Mouse (Mus musculus) heart, adult 2 months (tissue): ENCODE data around the gene BC025920.

Experiments
- CTCF ChIP-seq: fragments of 200-600 bp; IDR thresholded peaks from 2 replicates; pipeline ENCODE4 v1.8.1; 2022; ENCODE audit warnings: antibody characterized with exemption, mild to moderate bottlenecking, moderate library complexity
- EP300 ChIP-seq: fragments of 200-500 bp; IDR thresholded peaks from 2 replicates; pipeline ENCODE4 v1.6.1; 2011; ENCODE audit warnings: low read depth, low read length, control low read depth; ENCODE audit not compliant: insufficient read depth
- POLR2A ChIP-seq: fragments of 200-500 bp; IDR thresholded peaks from 2 replicates; pipeline ENCODE4 v1.6.1; 2011; ENCODE audit warnings: mild to moderate bottlenecking, low read depth, low read length, control low read depth; ENCODE audit not compliant: insufficient read depth

DNA sequence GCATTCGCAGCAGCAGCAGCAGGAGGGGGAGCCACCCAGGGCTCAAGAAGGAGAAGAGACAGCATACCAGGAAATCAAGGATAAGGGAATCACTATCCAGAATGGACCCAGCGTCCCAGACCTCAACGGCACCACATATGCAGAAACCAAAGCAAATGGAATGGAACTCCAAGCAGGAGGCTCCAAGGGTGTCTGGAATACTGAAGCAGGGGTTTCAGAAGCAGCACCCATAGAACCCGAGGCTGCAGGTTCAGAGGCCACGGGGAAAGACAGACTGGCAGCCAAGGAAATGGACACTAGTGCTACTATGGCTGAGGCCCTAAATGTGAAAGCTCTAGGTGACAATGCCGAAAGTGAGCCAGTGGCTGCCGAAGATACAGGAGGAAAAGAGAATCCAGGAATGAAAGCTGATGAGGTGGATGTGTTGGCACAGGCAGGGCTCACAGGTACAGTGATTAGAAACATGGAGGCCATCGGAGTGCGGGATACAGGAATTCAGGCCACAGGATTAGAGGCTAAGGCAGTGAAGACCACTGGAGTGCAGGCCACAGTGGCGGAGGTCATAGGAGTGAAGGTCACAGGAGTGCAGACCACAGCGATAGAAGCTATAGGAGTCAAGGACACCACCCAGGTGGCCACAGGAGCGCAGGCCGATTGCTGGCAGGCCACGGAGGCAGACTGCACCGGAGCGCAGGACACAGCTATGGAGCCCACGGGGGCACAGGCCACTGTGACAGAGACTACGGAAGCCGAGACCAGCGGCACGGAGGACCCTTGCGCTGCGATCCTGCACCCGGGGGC is 36.8 kb downstream of the BC025920 start:
- TF ChIP-seq CTCF (no peak), POLR2A (no peak), EP300 (no peak)
